Mouse (Mus musculus): ENCODE measurements at regions not wholly inside any gene's neighbourhood (a gene's known extent, or its start where the extent isn't known, plus 50 kb on each side); places are given as distances from the start of the nearest gene placed in this dataset.

DNA sequence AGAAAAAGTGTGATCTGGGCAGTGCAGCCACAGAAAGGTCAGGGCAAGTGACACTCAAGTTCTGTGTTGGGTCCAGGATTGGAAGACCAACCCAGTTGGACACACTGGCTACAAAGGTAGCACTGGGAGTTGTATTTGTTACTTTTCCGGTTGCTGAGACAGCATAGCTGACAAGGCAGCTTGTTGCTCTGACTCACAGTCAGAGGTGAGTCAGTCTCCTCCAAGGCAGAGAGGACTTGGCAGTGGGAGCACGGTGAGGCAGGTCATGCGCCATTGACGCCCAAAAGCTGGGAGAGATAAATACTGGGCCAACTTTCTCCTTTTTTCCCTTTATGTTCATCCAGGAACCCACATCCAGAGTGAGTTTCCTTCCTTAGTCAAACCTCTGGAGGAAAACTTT, 88.4 kb downstream of the Zfp706 start:
- DNase-seq (ENCODE audit: low spot score in 2 of 2) = no peak

DNA sequence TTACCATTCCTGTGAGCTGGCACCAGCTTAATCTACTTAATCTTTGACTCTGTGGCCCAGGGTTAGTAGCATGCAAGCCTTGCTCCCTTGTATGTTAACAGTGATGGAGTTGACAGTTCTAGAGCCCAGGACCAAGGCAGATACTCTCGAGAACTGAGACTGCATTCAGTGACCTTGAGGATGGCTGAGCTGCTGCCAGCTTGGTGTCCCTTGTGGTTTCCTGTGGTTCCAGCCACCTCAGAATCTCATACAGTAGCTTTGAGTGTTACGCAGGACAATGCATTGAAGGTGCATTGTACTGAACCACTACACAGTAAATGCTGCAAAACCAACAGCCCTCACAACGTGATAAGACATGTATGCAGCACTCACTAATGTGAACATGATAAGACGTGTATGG, 90.6 kb downstream of the Zfp706 start:
- DNase-seq (ENCODE audit: low spot score in 2 of 2) = no peak

DNA sequence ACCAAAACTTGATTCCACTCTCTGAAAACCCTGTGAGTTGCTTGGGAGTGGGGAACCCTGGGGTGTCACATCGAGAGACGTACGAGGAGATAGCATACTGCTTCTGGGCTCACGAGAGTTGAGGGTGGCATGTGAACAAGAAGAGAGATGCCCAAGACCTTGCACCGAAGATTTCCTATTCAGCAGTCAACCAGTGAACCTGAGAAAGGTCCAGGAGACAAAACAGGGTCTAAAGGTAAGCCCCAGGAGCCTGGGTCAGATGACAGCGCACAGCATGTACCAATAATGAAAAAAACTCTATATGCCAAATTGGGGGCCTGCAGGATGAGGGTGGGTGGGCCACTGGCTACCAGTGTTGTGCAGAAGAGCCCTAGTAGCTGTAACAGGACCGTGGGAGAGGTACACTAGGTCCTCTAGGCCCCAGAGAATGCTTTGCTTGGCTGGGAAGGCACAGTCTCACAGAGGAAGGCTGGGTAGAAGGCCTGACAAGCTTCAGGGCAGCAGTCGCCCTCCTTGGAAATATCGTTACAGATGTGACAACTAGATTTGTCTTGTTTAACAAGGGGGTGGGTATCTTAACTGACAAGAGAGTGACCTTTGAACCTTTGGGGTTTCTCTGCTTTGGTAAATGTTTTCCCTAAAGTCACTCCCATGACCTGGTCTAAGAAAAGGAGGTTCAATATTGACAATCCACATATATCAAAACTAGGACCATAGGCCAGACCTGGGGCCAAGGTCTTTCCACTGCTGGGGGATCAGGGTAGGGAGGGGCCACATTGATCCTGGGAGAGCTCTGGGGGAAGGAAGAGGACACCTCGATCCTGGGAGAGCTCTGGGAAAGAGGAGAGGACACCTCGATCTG, 93.1 kb downstream of the Zfp706 start:
- no peak for DNase-seq (ENCODE audit: low spot score in 2 of 2)

DNA sequence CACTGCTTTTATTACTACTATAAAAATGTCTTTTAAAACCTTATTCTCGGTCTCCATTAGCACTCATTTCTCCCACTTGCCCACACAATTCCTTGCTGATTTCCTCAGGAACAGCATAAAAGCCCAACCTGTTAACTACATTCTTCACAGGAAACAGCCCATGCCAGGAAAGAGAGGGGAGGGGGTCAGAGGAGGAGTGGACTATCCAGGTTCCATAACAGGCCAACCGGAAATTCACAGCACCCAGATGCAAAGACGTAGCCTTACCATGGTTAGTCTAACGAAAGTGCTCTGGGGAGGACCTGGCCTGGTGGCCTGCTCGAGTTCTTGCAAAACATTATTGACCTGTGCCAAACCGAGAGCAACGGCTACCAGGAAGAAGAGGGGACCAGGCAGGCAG, 94.3 kb downstream of the Zfp706 start:
- DNase-seq (ENCODE audit: low spot score in 2 of 2) = no peak

DNA sequence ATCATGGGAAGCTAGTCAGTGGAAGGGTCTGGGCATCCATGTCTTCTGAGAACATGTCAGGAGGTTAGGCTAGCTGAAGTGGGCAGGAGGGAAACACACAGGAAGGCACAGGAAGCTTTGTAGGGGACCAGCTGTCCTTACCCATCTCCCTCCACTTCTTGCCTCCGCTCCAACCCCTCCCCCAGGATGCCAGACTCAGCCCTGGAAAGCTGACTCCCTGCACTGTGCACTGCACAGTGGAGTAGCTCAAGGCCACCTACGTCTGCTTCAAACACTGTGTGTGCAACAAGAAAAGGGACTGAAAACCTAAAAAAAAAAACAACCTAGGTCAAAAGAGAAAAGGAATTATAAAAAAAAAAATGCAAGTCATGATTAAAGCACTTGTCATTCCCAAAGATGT, 97.3 kb downstream of the Zfp706 start:
- DNase-seq (ENCODE audit: low spot score in 2 of 2) = no peak

DNA sequence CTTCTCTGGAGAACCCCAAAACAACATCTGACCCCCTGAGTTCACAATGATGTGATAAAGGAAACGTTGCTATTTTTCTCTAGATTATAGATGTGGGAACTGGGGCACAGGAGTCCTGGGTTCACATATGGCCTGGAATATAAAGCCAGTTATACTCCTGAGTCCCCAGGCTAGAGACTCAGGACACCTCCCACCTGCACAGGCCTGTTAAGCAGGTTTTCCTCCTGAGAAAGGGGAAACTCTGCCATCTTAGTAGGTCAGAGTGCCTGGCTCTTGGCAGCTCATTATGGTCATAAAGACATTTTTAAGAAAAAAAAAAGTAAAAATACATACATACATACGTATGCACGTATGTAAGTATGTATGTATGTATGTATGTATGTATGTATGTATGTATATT, 98.1 kb downstream of the Zfp706 start:
- DNase-seq (ENCODE audit: low spot score in 2 of 2) = no peak

DNA sequence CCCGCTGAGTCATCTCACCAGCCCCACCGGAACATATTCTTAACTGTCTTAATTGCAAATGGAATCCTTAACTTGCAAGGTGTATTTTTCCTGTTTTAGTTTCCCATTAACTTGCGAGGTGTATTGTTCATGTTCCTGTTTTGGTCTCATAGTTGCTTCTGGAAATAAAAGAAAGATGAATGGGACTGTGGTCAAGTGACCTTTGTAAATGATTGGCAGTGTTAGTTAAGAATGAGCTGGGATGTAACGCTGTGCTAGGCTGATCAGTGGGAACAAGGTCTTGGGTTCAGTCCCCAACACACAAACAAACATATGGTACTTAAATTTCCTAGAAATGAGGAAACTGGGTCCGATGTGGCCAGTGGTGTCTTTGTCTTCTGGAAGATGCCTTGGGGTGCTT, 100.8 kb downstream of the Zfp706 start:
- no peak for DNase-seq (ENCODE audit: low spot score in 2 of 2)

DNA sequence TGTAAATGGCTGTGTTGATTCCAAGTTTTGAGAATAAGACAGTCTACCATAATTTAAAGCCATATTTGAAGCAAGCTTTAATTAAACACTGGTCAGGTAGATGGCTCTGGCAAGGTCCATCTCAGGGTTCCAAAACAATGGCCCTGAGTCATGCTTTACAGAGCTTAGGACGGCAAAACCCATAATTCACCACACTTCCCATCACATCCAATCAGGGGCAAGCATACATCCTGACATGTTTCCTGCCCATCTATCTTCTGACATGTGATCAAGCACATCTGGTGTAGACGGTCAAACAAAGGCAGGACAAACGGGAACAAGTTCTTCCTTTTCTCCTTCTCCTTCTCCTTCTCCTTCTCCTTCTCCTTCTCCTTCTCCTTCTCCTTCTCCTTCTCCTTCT, 101.5 kb downstream of the Zfp706 start:
- no peak for DNase-seq (ENCODE audit: low spot score in 2 of 2)

DNA sequence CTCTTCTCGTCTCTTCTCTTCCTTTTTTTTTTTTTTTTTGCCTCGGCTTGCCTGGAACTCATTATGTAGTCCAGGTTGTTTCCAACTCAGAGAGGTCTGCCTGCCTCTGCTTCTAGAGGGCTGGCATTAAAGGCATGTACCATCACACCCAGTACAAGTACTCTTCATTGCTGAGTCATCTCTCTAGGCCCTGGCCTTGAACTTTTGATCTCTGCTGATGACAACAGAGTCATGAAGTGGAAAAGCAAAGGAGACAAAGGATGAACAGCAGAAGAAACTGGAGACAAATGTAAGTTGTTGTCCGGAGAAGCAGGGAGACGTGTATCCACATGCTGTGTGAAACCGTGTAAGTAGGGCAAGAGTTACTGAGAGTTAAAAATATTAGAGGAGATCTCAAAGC, 103.7 kb downstream of the Zfp706 start:
- DNase-seq (ENCODE audit: low spot score in 2 of 2) = no peak

DNA sequence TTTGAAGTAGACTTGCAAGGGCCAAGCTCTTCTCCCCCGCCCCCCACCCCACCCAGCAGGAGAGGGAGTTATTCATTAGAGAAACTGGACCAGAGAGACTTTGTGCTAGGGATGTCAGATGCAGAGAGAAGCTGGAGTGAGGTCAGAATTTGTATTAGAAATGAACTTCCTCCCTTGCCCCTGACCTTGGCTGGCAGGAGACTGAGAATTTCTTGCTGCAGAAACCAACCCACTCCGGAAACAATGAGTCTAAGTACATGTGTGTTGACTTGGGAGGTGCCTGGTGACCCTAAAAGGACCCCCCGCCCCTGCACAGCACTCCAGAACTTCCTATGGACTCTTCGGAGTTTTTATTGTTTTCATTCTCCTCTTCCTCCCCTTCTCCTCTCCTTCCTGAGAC, 104.3 kb downstream of the Zfp706 start:
- DNase-seq (ENCODE audit: low spot score in 2 of 2) = no peak

DNA sequence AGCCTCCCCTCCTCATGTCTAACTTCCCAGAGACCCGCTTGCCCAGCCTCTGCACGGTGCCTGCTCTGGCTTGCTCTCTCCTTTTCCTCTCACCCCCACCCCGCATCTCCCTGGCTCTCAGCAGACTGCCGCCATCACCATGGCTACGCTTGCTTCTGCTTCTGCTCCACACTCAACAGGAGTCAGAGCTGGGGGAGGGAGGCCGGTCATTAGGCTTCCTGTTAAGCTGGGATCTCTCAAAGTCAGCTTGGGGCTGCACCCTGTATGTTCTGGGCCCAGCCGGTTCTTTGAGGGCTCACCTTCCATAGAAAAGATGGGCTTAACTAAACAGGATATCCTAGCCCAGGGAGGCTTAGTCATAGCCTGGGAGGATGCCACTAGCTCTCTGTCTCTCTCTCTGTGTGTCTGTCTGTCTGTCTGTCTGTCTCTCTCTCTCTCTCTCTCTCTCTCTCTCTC, 105.7 kb downstream of the Zfp706 start:
- peak; percentile 52 to 74 for DNase-seq (ENCODE audit: low spot score in 2 of 2)

DNA sequence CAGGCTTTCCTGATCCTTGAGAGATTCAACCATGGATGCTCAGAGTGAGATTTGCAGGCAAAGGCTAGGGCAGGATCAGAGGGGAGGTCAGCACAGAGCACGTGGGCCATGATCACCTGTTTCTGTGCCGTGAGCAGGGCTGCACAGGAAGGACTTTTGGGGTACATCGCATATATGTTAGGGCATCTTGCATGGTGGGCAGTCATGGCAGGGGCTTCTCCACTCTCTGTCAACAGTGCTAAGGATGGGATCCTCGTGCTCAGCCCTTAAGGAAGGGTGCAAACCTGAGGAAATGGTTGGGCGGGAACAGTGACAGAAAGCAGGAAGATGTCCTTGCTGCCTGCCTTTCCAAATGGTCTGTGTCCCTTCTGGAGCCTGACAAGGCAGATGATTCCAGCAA, 106.2 kb downstream of the Zfp706 start:
- DNase-seq (ENCODE audit: low spot score in 2 of 2) = no peak

DNA sequence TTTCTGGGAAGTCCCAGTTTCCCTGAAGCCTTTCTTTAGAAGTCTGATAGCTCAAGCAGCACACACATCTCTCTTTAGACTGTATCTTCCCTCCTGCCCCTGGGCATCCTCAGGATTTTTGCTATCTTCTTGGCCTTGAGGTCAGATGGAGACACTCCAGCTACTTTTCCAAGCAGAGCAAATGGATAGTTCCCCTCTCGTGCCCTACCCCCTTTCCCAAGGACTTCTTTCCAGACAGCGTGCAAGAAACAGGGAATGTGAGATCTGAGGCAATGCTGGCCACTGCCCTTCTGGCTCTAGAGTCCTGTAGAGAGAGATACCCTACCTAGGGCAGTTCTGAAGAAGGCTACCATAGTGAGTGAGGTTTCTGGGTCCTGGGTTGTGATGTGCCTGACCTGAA, 106.6 kb downstream of the Zfp706 start:
- no peak for DNase-seq (ENCODE audit: low spot score in 2 of 2)

DNA sequence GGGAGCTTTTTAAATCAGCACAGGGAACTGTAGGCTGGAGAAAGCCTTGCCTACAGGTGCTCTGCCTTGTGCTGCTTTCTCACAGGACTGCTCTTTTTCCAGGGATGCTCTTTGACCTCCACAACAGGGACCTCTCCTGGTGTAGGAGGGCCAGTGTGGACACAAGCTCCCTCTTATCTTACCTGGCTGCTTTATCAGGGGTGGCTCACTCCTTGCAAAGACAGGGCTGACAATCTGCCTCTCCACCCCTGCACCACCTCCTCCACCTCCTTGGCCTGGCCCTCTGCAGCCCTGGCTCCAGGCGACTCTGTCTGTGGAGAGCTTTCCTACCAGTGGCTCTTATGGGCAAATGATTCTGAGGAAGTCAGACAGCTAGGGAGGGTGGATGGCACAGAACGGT, 107.7 kb downstream of the Zfp706 start:
- no peak for DNase-seq (ENCODE audit: low spot score in 2 of 2)

DNA sequence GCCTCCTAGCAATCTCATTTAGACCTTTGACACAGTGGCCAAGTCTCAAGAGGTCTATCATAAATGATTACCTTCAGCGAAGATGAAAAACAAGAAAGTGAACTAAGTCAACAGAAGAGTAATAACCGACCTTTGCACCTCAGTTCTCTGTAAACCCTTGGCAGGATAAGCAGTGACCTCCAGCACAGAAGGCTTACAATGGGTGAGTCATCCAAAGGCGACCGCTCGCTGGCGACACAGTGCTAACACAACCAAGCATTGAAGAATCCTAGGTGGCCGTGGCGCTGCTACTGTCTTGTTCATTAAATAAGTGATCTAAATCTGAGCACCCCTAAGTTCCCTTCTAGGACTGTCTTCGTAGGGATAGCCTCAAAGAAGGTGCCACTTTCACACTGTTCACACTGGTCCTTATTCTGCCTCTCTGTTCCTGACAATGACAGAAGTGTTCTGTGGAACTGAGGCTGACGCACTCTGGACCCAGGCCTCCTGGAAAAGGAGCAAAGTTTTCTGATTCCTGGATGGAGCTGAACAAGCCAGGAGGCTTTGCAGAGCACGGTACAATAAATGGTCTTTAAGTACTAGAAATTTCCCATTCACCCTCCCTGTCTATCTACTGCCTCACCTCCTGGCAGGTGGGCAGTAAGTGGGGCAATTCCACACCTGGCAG, 108.6 kb downstream of the Zfp706 start:
- DNase-seq (ENCODE audit: low spot score in 2 of 2) = no peak

DNA sequence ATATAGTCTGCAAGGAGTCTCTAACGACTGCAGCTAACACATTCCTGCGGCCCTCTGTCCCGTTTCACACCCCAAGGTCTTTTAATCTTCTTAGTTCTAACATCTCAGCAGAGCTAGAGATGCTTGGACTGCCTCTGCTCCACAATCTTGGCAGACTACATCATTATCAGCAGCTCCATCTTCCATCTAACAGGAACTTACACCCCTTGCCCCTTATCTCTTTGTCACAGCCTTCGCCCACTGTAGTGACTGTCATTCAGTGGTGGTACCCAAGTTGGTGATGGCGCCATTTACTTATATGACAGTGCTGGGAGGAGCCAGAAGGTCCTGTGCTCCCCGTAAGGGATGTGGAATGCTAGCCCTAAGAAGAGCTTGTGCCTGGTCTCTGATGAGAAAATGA, 109.2 kb downstream of the Zfp706 start:
- no peak for DNase-seq (ENCODE audit: low spot score in 2 of 2)

DNA sequence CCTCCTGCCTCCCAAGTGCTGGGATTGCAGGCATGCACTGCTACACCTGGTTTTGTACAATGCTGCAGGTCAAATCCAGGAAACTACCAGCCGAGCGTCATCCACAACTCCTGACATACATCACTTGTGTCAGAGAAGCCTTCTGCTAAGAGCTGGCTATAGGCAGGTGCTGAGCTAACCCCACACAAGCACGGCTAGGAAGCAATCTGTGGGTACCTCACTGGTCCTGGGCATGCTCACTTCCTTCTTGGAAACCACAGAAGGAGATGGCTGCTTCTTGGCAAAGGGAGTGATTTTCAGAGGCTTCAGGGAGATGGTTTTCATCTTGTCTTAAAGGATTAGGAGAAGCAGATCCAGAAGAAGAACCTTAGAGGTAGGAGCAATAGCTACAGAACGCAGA, 111.3 kb downstream of the Zfp706 start:
- DNase-seq (ENCODE audit: low spot score in 2 of 2) = no peak

DNA sequence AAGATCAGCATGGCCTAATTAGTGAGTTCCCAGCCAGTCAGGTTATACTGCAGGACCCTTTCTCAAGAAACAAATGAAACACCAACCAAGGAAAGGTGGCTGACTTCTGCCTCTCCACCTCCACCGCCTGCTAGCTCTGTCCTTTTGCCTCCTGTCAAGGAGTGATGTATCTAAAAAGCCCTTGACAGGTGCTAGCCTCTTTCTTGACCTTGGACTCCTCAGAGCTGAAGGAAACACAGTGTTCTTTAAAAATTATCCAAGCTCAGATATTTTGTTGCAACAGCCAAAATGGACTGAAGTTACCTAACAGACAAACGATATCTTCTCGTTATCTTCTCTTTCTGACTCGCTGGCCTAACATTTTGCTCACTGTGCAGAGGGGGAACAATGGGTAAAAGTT, 112.5 kb downstream of the Zfp706 start:
- no peak for DNase-seq (ENCODE audit: low spot score in 2 of 2)

DNA sequence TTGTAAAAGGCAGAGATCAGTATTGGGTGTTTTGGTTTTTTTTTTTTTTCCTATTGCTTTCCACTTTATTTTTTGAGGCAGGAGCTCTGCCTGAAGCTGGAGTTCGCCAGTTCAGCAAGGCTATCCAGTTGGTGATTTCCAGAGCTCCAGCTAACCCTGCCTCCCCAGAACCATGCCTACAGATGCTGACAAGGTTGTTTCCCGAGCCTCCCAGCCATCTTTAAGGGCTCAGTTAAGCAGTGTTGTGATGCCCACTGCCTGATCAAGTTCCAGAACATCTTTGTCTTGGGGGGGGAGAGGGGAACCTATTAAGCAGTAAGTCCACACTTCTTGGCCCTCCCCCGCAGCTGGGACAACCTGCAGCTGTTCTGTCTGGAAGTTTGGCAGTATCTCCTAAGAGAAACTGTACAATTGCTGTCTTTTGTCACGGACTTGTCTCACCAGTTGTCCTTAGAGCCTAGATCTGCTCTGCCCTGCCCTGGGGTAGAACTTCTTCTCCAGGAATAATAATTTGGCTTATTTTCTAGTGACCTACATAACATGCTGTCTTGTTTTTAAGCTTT, 114.1 kb downstream of the Zfp706 start:
- DNase-seq (ENCODE audit: low spot score in 2 of 2) = no peak

DNA sequence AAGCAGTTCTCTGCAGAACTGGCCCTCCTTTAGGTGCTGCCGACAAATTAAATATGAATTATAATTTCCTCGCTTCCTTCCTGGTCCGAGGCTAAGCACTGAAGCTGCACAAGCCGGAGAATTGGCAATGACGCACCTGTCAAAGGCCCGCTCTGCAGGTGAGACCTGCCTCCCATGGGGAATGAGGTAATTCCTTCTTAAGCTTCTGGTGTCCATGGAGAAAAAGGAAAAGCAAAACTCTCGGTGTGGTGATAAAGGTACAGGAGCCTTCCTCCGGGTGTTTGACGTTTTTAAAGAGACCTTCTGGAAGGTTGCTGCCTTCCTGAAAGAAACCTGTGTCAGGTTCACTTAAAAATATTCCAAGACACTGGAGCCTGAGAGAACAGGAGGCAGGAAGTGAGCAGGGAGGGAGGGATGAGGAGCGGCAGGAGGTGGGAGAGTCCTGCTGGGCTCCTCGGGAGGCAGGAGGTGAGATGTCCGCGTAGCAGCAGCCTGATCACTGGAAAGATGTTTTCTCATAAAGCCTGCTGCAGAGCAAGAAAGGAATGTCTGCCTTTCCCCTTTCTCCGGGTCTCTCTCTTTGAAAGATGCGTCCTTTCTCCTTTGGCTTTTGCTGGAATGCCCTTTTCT, 114.9 kb downstream of the Zfp706 start:
- no peak for DNase-seq (ENCODE audit: low spot score in 2 of 2)

DNA sequence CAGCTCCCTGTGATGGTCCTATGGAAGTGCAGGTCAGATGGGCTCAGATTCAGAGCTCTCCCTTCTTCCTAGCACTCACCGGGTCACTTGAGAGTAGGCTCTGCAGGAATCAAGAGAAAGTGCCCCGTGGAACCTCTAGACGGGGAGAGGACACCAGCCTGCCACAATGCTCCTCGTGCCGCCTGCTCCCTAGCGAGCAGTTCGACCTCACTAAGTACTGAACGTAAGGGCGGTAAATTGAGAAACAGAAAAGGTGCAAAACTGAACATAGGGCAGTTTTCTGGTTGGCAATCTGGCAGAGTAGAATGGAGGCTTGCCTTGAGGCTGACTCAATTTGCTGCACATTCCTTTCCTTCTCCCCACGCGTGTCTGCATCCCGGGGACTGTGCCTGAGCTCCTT, 115.7 kb downstream of the Zfp706 start:
- no peak for DNase-seq (ENCODE audit: low spot score in 2 of 2)

DNA sequence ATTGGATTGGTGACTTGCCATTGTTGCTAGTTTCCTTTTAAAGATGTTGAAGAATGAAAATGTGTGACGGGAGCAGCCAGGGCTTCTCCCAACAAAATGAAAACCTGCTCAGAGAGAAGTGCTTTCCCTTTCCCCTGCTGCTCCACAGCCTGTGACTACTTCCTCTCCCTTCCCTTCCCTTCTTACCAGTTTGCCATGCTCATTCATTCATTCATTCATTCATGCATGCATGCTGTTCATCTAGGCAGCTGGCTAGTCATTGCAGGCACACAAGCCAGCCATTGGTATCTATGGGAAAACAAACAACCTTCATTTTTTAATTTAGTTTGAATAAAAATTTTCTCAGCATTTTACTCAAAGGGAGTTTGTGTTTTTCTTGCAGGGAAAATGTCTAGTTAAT, 116.3 kb downstream of the Zfp706 start:
- DNase-seq (ENCODE audit: low spot score in 2 of 2) = no peak

DNA sequence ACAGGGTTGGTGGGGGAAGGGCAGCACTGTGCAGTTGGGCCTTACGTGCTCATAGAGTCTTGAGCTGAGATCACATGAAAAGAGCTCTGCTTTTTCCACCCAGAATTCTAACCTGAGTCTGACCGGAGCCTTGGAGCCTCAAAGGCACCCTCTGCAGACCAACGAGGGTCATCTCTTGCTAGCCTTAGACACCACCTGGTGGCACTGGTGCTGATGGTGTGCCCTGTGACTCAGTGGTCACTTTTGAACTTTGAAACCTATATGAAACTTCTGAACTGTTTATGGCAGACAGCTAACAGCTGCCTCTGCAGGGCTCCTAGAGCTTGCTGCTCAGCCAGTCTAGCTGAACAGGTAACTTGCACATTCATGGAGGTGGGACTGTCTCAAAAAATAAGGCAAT, 118.5 kb downstream of the Zfp706 start:
- no peak for DNase-seq (ENCODE audit: low spot score in 2 of 2)
